Mouse (Mus musculus): ENCODE measurements around the gene Kdm4b. TPM values are rescaled to one million over a fixed set of nuclear protein-coding genes. Genes with fewer than 3 reads are reported as not detected.

Gene Kdm4b
- polyA plus RNA-seq, 1 experiment, result 37.1 TPM

DNA sequence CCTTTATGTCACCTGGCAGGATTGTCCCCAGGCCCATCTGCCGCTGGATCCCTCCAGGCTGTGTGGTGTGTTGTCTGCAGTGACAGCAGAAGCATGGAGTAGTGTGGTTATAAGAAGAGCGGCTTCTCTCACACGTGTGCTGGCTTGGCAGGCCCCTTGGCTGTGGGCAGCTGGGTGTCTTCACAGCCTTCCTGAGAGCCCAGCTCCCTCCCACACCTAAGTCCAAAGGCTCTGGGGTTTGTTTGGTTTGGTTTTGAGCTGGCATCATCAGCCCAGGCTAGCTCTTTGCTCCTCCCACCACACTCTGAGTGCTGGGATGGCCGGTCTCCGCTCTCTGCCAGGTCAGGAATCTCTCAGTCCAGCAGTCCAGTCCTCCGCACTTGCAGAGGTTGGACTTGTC is 67.4 kb downstream of the Kdm4b start:
- TF ChIP-seq CTCF (IDR thresholded peaks at IDR 0.05; ENCODE audit: extremely low read depth, insufficient read depth, insufficient read length, insufficient replicate concordance), result no peak
- TF ChIP-seq POLR2A (IDR thresholded peaks at IDR 0.05; ENCODE audit: low read depth, low read length), result no peak
- peaks cover 30% of the 10 kb centered on the region for H3K36me3 ChIP-seq (ENCODE audit: control insufficient read depth, insufficient read depth, low read length)
- no peak for DNase-seq (ENCODE audit: low read depth in 1 of 2, low spot score in 2 of 2)
- no peaks in the 10 kb centered on the region for H3K27me3 ChIP-seq (ENCODE audit: control insufficient read depth, insufficient read depth, low read length)
- 97% methylated on average over 6 of the region's 6 CpGs for WGBS
- H3K4me3 ChIP-seq (ENCODE audit: extremely low read depth, insufficient read depth, insufficient read length), result no peak overlapping the region
- H3K4me1 ChIP-seq (ENCODE audit: control insufficient read depth, insufficient read depth, insufficient read length), result no peaks in the 10 kb centered on the region
- no peak overlapping the region for H3K27ac ChIP-seq (ENCODE audit: insufficient read depth, low read length)

DNA sequence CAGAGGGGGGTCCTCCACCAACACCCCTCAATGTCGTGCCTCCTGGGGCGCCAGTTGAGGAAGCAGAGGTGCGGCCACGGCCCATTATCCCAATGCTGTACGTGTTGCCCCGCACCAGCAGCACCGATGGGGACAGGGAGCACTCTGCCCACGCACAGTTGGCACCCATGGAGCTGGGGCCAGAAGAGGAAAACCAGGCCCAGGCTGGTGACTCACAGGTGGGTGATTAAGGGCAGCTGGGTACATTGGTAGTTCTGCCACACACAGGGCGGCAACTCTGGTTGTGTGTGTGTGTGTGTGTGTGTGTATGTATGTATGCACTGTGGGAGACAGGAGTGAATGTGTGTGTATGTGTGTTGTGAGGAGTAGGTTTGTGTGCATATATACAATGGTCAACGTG is 68.0 kb downstream of the Kdm4b start:
- no peaks in the 10 kb centered on the region for H3K4me1 ChIP-seq (ENCODE audit: control insufficient read depth, insufficient read depth, insufficient read length)
- no peak overlapping the region for H3K27ac ChIP-seq (ENCODE audit: insufficient read depth, low read length)
- H3K27me3 ChIP-seq (ENCODE audit: control insufficient read depth, insufficient read depth, low read length), result no peaks in the 10 kb centered on the region
- no peak overlapping the region for H3K4me3 ChIP-seq (ENCODE audit: extremely low read depth, insufficient read depth, insufficient read length)
- TF ChIP-seq CTCF (IDR thresholded peaks at IDR 0.05; ENCODE audit: extremely low read depth, insufficient read depth, insufficient read length, insufficient replicate concordance) (no peak), POLR2A (IDR thresholded peaks at IDR 0.05; ENCODE audit: low read depth, low read length) (no peak)
- DNase-seq (ENCODE audit: low read depth in 1 of 2, low spot score in 2 of 2), result no peak
- peaks cover 30% of the 10 kb centered on the region for H3K36me3 ChIP-seq (ENCODE audit: control insufficient read depth, insufficient read depth, low read length)
- 96% methylated on average over 10 of the region's 10 CpGs for WGBS

DNA sequence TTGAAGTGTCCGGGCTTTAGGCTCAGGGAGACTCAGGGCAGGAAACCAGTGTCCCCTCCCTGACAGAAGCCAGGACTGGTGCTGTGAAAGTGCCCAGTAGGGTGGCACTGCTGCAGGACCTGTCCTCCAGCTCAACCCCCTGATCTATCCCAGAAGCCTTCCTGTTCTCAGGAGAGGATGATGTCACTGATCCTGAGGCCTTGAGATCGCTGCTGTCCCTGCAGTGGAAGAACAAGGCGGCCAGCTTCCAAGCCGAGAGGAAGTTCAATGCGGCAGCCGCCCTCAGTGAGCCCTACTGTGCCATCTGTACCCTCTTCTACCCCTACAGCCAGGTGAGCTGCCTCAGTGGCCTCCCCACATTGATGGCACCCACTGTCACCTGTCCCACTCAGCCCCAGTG is 70.2 kb downstream of the Kdm4b start:
- DNase-seq (ENCODE audit: low read depth in 1 of 2, low spot score in 2 of 2), result no peak

DNA sequence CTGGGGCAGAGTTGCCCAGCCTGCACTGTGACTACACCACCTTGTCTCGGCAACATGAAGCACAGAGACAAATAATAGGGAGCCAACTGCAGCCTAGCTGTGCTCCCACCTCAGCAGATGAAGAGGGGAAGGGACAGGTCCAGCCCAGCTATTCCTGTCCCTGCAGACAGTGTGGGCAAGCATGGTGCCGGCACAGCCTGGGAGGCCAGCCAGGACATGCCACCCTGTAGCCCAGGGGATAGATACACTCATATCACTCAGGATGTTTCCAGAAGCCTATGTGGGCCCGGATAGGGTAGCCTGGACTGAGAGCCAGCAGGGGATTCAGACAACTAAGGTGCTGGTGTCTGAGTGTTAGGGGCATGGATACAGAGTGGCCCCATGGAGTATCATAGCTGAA is 74.4 kb downstream of the Kdm4b start:
- no peak overlapping the region for H3K4me3 ChIP-seq (ENCODE audit: extremely low read depth, insufficient read depth, insufficient read length)
- no peak for DNase-seq (ENCODE audit: low read depth in 1 of 2, low spot score in 2 of 2)
- no peaks in the 10 kb centered on the region for H3K27me3 ChIP-seq (ENCODE audit: control insufficient read depth, insufficient read depth, low read length)
- no peaks in the 10 kb centered on the region for H3K4me1 ChIP-seq (ENCODE audit: control insufficient read depth, insufficient read depth, insufficient read length)
- H3K27ac ChIP-seq (ENCODE audit: insufficient read depth, low read length), result no peak overlapping the region
- H3K36me3 ChIP-seq (ENCODE audit: control insufficient read depth, insufficient read depth, low read length), result peaks cover 45% of the 10 kb centered on the region
- WGBS, result 92% methylated on average over 3 of the region's 3 CpGs
- TF ChIP-seq POLR2A (IDR thresholded peaks at IDR 0.05; ENCODE audit: low read depth, low read length), result no peak
- no peak for TF ChIP-seq CTCF (IDR thresholded peaks at IDR 0.05; ENCODE audit: extremely low read depth, insufficient read depth, insufficient read length, insufficient replicate concordance)

More for the DNA sequence above, 70.2 kb downstream of the Kdm4b start:
- TF ChIP-seq CTCF (IDR thresholded peaks at IDR 0.05; ENCODE audit: extremely low read depth, insufficient read depth, insufficient read length, insufficient replicate concordance), result no peak
- no peak for TF ChIP-seq POLR2A (IDR thresholded peaks at IDR 0.05; ENCODE audit: low read depth, low read length)
- Histone ChIP-seq H3K36me3 (ENCODE audit: control insufficient read depth, insufficient read depth, low read length) (peaks cover 38% of the 10 kb centered on the region), H3K27ac (ENCODE audit: insufficient read depth, low read length) (no peak overlapping the region), H3K4me3 (ENCODE audit: extremely low read depth, insufficient read depth, insufficient read length) (no peak overlapping the region), H3K4me1 (ENCODE audit: control insufficient read depth, insufficient read depth, insufficient read length) (no peaks in the 10 kb centered on the region), H3K27me3 (ENCODE audit: control insufficient read depth, insufficient read depth, low read length) (no peaks in the 10 kb centered on the region)
- 93% methylated on average over 6 of the region's 6 CpGs for WGBS

DNA sequence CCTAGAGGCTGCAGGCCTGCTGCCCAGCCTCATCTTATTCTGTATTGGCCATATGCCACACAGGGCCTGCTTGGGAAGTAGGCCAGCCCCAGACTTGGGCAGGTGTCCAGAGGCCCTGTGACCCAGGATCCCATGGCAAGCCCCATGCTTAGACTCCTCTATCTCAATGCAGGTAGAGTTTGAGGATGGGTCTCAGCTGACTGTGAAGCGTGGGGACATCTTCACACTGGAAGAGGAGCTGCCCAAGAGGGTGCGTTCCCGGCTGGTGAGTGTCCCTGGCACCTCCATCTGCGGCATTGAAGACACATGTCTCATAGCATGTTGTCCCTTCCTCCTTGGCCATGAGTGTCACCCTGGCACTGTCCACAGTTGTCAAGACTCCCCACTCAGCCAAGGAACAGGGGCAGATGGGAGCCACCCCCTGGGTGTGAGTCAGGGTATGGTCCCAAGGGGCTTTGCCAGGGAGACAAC is 75.2 kb downstream of the Kdm4b start:
- Histone ChIP-seq H3K27ac (ENCODE audit: insufficient read depth, low read length) (no peak overlapping the region), H3K36me3 (ENCODE audit: control insufficient read depth, insufficient read depth, low read length) (peaks cover 45% of the 10 kb centered on the region), H3K27me3 (ENCODE audit: control insufficient read depth, insufficient read depth, low read length) (no peaks in the 10 kb centered on the region), H3K4me3 (ENCODE audit: extremely low read depth, insufficient read depth, insufficient read length) (no peak overlapping the region), H3K4me1 (ENCODE audit: control insufficient read depth, insufficient read depth, insufficient read length) (no peaks in the 10 kb centered on the region)
- WGBS, result 88% methylated on average over 4 of the region's 4 CpGs
- TF ChIP-seq CTCF (IDR thresholded peaks at IDR 0.05; ENCODE audit: extremely low read depth, insufficient read depth, insufficient read length, insufficient replicate concordance), result no peak
- TF ChIP-seq POLR2A (IDR thresholded peaks at IDR 0.05; ENCODE audit: low read depth, low read length), result no peak
- DNase-seq (ENCODE audit: low read depth in 1 of 2, low spot score in 2 of 2), result no peak

DNA sequence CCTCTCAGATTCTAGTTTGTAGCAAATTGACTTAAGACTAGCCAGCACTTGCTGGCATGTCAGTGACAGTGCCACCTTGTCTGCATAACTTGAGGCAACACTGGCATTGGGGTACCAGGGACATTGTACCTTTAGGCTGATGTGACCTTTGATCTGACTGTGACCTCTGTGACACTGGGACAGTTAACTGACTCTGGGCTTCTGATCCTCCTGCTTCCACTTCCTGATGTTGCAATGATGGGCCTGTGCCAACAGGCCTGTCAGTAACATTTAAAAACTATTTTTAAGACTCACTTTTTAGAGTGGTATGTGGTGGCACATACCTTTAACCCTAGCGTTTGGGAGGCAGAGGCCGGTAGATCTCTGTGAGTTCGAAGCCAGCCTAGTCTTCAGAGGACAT is 79.5 kb downstream of the Kdm4b start:
- WGBS, result 82% methylated on average over 3 of the region's 3 CpGs
- peaks cover 17% of the 10 kb centered on the region for H3K36me3 ChIP-seq (ENCODE audit: control insufficient read depth, insufficient read depth, low read length)
- no peak overlapping the region for H3K27ac ChIP-seq (ENCODE audit: insufficient read depth, low read length)
- TF ChIP-seq POLR2A (IDR thresholded peaks at IDR 0.05; ENCODE audit: low read depth, low read length), result no peak
- DNase-seq (ENCODE audit: low read depth in 1 of 2, low spot score in 2 of 2), result no peak
- no peak overlapping the region for H3K4me3 ChIP-seq (ENCODE audit: extremely low read depth, insufficient read depth, insufficient read length)
- no peaks in the 10 kb centered on the region for H3K4me1 ChIP-seq (ENCODE audit: control insufficient read depth, insufficient read depth, insufficient read length)
- H3K27me3 ChIP-seq (ENCODE audit: control insufficient read depth, insufficient read depth, low read length), result no peaks in the 10 kb centered on the region

DNA sequence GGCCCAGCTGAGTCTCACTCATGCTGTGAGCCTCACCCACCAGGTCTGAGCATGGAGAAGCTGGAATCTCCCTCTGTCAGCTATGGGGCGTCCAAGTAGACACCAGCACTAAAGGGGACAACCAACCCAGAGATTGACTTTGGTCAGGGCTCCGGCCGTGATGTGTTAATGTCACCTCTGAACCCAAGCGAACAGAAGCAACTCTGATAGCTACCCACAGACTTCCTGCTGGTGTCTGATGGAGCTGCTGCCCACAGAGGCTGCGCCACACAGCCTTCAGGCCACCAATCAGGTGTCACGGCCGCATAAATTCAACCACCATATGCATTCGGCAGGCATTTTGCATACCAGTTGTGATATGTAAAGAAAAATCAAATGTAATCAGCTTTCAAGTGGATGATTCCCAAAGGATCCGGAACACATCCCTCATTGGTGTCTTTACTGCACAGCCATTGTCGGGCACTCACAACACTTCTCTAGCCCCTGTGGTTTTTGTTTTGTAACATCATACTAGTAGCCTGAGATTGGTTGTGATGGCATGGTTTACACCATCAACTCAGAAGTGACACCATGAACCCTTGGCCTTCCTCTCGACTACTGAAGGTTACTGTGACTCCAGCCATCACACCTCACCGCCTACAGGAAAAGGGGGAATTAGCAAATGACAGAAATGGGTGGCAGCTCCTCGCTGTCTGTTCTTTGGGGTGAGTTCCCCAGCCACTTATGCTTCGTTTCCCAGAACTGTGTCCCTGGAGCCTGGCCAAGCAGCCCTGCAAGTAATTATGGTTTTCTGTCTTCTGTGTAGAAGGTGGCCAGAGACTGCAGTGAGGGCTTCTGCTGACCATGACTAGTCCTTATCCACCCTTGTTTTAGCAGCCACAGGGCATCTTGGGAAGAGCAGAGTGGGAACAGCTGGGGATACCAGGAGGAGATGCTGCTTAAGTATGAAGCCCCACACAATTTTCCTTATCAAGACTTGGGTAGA is 80.3 kb downstream of the Kdm4b start:
- Histone ChIP-seq H3K4me3 (ENCODE audit: extremely low read depth, insufficient read depth, insufficient read length) (no peak overlapping the region), H3K4me1 (ENCODE audit: control insufficient read depth, insufficient read depth, insufficient read length) (no peaks in the 10 kb centered on the region), H3K36me3 (ENCODE audit: control insufficient read depth, insufficient read depth, low read length) (peaks cover 12% of the 10 kb centered on the region), H3K27me3 (ENCODE audit: control insufficient read depth, insufficient read depth, low read length) (no peaks in the 10 kb centered on the region), H3K27ac (ENCODE audit: insufficient read depth, low read length) (no peak overlapping the region)
- 71% methylated on average over 14 of the region's 14 CpGs for WGBS
- TF ChIP-seq POLR2A (IDR thresholded peaks at IDR 0.05; ENCODE audit: low read depth, low read length), result no peak
- no peak for TF ChIP-seq CTCF (IDR thresholded peaks at IDR 0.05; ENCODE audit: extremely low read depth, insufficient read depth, insufficient read length, insufficient replicate concordance)
- DNase-seq (ENCODE audit: low read depth in 1 of 2, low spot score in 2 of 2), result no peak

All from spleen, adult 2 months (tissue).